ENCODE assay signal across 17 mouse cellular contexts in genomic region chr2:33477961-33478755, GRCm38 (mm10).
"Had no signal": no experiment of that assay in that cellular context is flagged by ENCODE, and none has a peak within 500 bp of the region (broad histone marks: within the 10 kb centered on the region; RNA-seq: fewer than 3 reads in every experiment).

No protein-coding gene starts in this region.

- H3K27me3 ChIP-seq: kidney, embryonic 15.5 days; liver, embryonic 15.5 days; midbrain, embryonic 13.5 days; neural tube, embryonic 12.5 days; neural tube, embryonic 15.5 days had no signal

- DNase-seq: kidney, adult 11 months; kidney, adult 8-10 months; kidney, postnatal 10 days; kidney, postnatal 36 days; lung, adult 2 months; right cerebral cortex, adult 18-20 months; right cerebral cortex, postnatal 14 days; right cerebral cortex, postnatal 4 days; thymus, postnatal 25 days had no signal

- H3K4me1 ChIP-seq: intestine, embryonic 15.5 days; kidney, embryonic 15.5 days; liver, embryonic 15.5 days; midbrain, embryonic 13.5 days; neural tube, embryonic 12.5 days had no signal

- H3K36me3 ChIP-seq: intestine, embryonic 15.5 days; kidney, embryonic 15.5 days; liver, embryonic 15.5 days; midbrain, embryonic 13.5 days; neural tube, embryonic 12.5 days; neural tube, embryonic 15.5 days had no signal

- H3K9me3 ChIP-seq: intestine, embryonic 15.5 days; kidney, embryonic 15.5 days; liver, embryonic 15.5 days; midbrain, embryonic 13.5 days; neural tube, embryonic 12.5 days; neural tube, embryonic 15.5 days had no signal

- H3K27ac ChIP-seq: intestine, embryonic 15.5 days; kidney, embryonic 15.5 days; liver, embryonic 15.5 days; macrophage; midbrain, embryonic 13.5 days; neural tube, embryonic 12.5 days; neural tube, embryonic 15.5 days had no signal

- H3K9ac ChIP-seq: intestine, embryonic 15.5 days; kidney, embryonic 15.5 days; liver, embryonic 15.5 days; midbrain, embryonic 13.5 days; neural tube, embryonic 12.5 days; neural tube, embryonic 15.5 days had no signal

- H3K4me2 ChIP-seq: intestine, embryonic 15.5 days; kidney, embryonic 15.5 days; liver, embryonic 15.5 days; midbrain, embryonic 13.5 days; neural tube, embryonic 12.5 days; neural tube, embryonic 15.5 days had no signal

- H3K4me3 ChIP-seq: intestine, embryonic 15.5 days; kidney, embryonic 15.5 days; liver, embryonic 15.5 days; midbrain, embryonic 13.5 days; neural tube, embryonic 12.5 days; neural tube, embryonic 15.5 days had no signal

- ATAC-seq: intestine, embryonic 15.5 days; midbrain, embryonic 13.5 days; midbrain, embryonic 16.5 days had no signal
